Mouse (Mus musculus) kidney, embryonic 15.5 days (tissue): Measurements from ENCODE around the gene Syt13. TPM values are rescaled to one million over a fixed set of nuclear protein-coding genes. Genes with fewer than 3 reads are reported as not detected.
A peak's percentile ranks its signal among the peaks of the same experiment; 100 is the strongest.

Source experiments
- ATAC-seq: fragments of 200-750 bp; cut with Nextera tagmentation; replicated peaks from 2 replicates; pipeline ENCODE4 v1.8.0; 2017; ENCODE audit warnings: moderate TSS enrichment; ENCODE audit not compliant: low FRiP score
- H3K27ac ChIP-seq: fragments of 300-500 bp; sonication (generic); 2 replicates; pipeline ENCODE4 v1.5.1; 2015; ENCODE audit warnings: mild to moderate bottlenecking, inconsistent platforms
- H3K27me3 ChIP-seq: fragments of 300-500 bp; sonication (generic); 2 replicates; pipeline ENCODE4 v1.6.1; 2015; ENCODE audit warnings: inconsistent platforms
- H3K36me3 ChIP-seq: fragments of 300-500 bp; sonication (generic); 2 replicates; pipeline ENCODE4 v1.6.1; 2015; ENCODE audit warnings: inconsistent platforms
- H3K4me1 ChIP-seq: fragments of 300-500 bp; sonication (generic); 2 replicates; pipeline ENCODE4 v1.6.1; 2015; ENCODE audit warnings: inconsistent platforms
- H3K4me2 ChIP-seq: fragments of 300-500 bp; sonication (generic); 2 replicates; pipeline ENCODE4 v1.6.1; 2015; ENCODE audit warnings: moderate library complexity, mild to moderate bottlenecking, inconsistent platforms
- H3K4me3 ChIP-seq: fragments of 300-500 bp; sonication (generic); replicated peaks from 2 replicates; pipeline ENCODE4 v1.5.1; 2015; ENCODE audit warnings: mild to moderate bottlenecking, inconsistent platforms
- H3K9ac ChIP-seq: fragments of 300-500 bp; sonication (generic); 2 replicates; pipeline ENCODE4 v1.6.1; 2015; ENCODE audit warnings: mild to moderate bottlenecking, inconsistent platforms
- H3K9me3 ChIP-seq: fragments of 300-500 bp; sonication (generic); replicated peaks from 2 replicates; pipeline ENCODE4 v1.6.1; 2016; ENCODE audit warnings: inconsistent platforms
- WGBS: fragments of 180-500 bp; shearing (Covaris S2); methylation state at CpG from one replicate; pipeline ENCODE4 v1.1.7; 2015; ENCODE audit warnings: mixed read lengths; 5-methylcytosine and 5-hydroxymethylcytosine counted together
- polyA plus RNA-seq: library from polyadenylated mRNA; unstranded; fragments of >200 nt; fragmentation: Nextera tagmentation; extraction: Ambion mirVana; gene quantifications from 2 replicates; pipeline ENCODE4 v1.2.1, GENCODE M21; 2015

The Syt13 gene
- polyA plus RNA-seq, 1 experiment from 2014 or later = 6.5 TPM

GRCm38 (mm10) chr2:92971069-92971468 lies 56.2 kb downstream of the Syt13 start:
- Histone ChIP-seq H3K4me3 (no peak overlapping the region), H3K4me2 (no peak overlapping the region), H3K4me1 (peaks cover 21% of the 10 kb centered on the region), H3K27me3 (no peaks in the 10 kb centered on the region), H3K9me3 (no peaks in the 10 kb centered on the region), H3K9ac (no peak overlapping the region), H3K36me3 (peaks cover 53% of the 10 kb centered on the region), H3K27ac (no peak overlapping the region)
- WGBS = 83% methylated on average over 9 of the region's 9 CpGs
- no peak for ATAC-seq

GRCm38 (mm10) chr2:92971536-92971935 lies 56.6 kb downstream of the Syt13 start:
- WGBS = 94% methylated on average over 8 of the region's 8 CpGs

GRCm38 (mm10) chr2:92972071-92972470 lies 57.2 kb downstream of the Syt13 start:
- peaks cover 11% of the 10 kb centered on the region for H3K4me1 ChIP-seq
- H3K9ac ChIP-seq = no peak overlapping the region
- H3K27me3 ChIP-seq = no peaks in the 10 kb centered on the region
- no peak overlapping the region for H3K27ac ChIP-seq
- peaks cover 63% of the 10 kb centered on the region for H3K36me3 ChIP-seq
- ATAC-seq = no peak
- WGBS = 87% methylated on average over 17 of the region's 17 CpGs
- H3K9me3 ChIP-seq = no peaks in the 10 kb centered on the region
- H3K4me3 ChIP-seq = no peak overlapping the region
- no peak overlapping the region for H3K4me2 ChIP-seq

More at GRCm38 (mm10) chr2:92971536-92971935, 56.6 kb downstream of the Syt13 start:
- H3K27me3 ChIP-seq = no peaks in the 10 kb centered on the region
- no peak for ATAC-seq
- no peaks in the 10 kb centered on the region for H3K9me3 ChIP-seq
- H3K36me3 ChIP-seq = peaks cover 58% of the 10 kb centered on the region
- H3K4me2 ChIP-seq = no peak overlapping the region
- no peak overlapping the region for H3K4me3 ChIP-seq
- H3K4me1 ChIP-seq = peaks cover 17% of the 10 kb centered on the region
- no peak overlapping the region for H3K9ac ChIP-seq
- H3K27ac ChIP-seq = no peak overlapping the region

- no peak for ATAC-seq
- H3K36me3 ChIP-seq = peaks cover 70% of the 10 kb centered on the region
- 97% methylated on average over 20 of the region's 20 CpGs for WGBS
These were observed 58.7 kb downstream of the Syt13 start for GRCm38 (mm10) chr2:92973646-92974045.

GRCm38 (mm10) chr2:92975031-92975790 lies 60.3 kb downstream of the Syt13 start:
- Histone ChIP-seq H3K9me3 (no peaks in the 10 kb centered on the region), H3K27me3 (no peaks in the 10 kb centered on the region), H3K4me2 (no peak overlapping the region), H3K27ac (no peak overlapping the region), H3K4me3 (no peak overlapping the region), H3K4me1 (no peaks in the 10 kb centered on the region), H3K9ac (no peak overlapping the region), H3K36me3 (peaks cover 86% of the 10 kb centered on the region)
- WGBS = 80% methylated on average over 14 of the region's 14 CpGs
- no peak for ATAC-seq

More at GRCm38 (mm10) chr2:92973646-92974045, 58.7 kb downstream of the Syt13 start:
- no peaks in the 10 kb centered on the region for H3K9me3 ChIP-seq
- H3K9ac ChIP-seq = no peak overlapping the region
- H3K4me3 ChIP-seq = no peak overlapping the region
- no peak overlapping the region for H3K27ac ChIP-seq
- H3K4me1 ChIP-seq = no peaks in the 10 kb centered on the region
- no peaks in the 10 kb centered on the region for H3K27me3 ChIP-seq
- H3K4me2 ChIP-seq = no peak overlapping the region

GRCm38 (mm10) chr2:92980165-92980564 lies 65.3 kb downstream of the Syt13 start:
- peaks cover 72% of the 10 kb centered on the region for H3K36me3 ChIP-seq
- no peaks in the 10 kb centered on the region for H3K9me3 ChIP-seq
- H3K27ac ChIP-seq = no peak overlapping the region
- H3K27me3 ChIP-seq = no peaks in the 10 kb centered on the region
- H3K9ac ChIP-seq = no peak overlapping the region
- no peak for ATAC-seq
- no peak overlapping the region for H3K4me2 ChIP-seq
- 88% methylated on average over 10 of the region's 10 CpGs for WGBS
- H3K4me3 ChIP-seq = no peak overlapping the region
- H3K4me1 ChIP-seq = no peaks in the 10 kb centered on the region

- 66% methylated on average over 8 of the region's 8 CpGs for WGBS
- ATAC-seq = no peak
- no peak overlapping the region for H3K4me3 ChIP-seq
- H3K4me1 ChIP-seq = peaks cover 9% of the 10 kb centered on the region
- H3K9ac ChIP-seq = no peak overlapping the region
- no peaks in the 10 kb centered on the region for H3K27me3 ChIP-seq
- H3K4me2 ChIP-seq = no peak overlapping the region
- H3K36me3 ChIP-seq = peaks cover 72% of the 10 kb centered on the region
- H3K9me3 ChIP-seq = no peaks in the 10 kb centered on the region
- H3K27ac ChIP-seq = no peak overlapping the region
These were observed 67.8 kb downstream of the Syt13 start for GRCm38 (mm10) chr2:92982591-92983272.

- H3K36me3 ChIP-seq = peaks cover 72% of the 10 kb centered on the region
- WGBS = 79% methylated on average over 4 of the region's 4 CpGs
- no peak overlapping the region for H3K9ac ChIP-seq
- H3K27me3 ChIP-seq = no peaks in the 10 kb centered on the region
- H3K27ac ChIP-seq = no peak overlapping the region
- ATAC-seq = no peak
- no peak overlapping the region for H3K4me3 ChIP-seq
- H3K9me3 ChIP-seq = no peaks in the 10 kb centered on the region
- H3K4me1 ChIP-seq = peaks cover 14% of the 10 kb centered on the region
- no peak overlapping the region for H3K4me2 ChIP-seq
These were observed 68.3 kb downstream of the Syt13 start for GRCm38 (mm10) chr2:92983273-92983620.

GRCm38 (mm10) chr2:92984321-92985108 lies 69.6 kb downstream of the Syt13 start:
- H3K36me3 ChIP-seq = peaks cover 68% of the 10 kb centered on the region
- ATAC-seq = no peak
- H3K4me1 ChIP-seq = peaks cover 24% of the 10 kb centered on the region
- H3K9ac ChIP-seq = no peak overlapping the region
- no peaks in the 10 kb centered on the region for H3K27me3 ChIP-seq
- H3K4me2 ChIP-seq = no peak overlapping the region
- H3K27ac ChIP-seq = no peak overlapping the region
- no peaks in the 10 kb centered on the region for H3K9me3 ChIP-seq
- no peak overlapping the region for H3K4me3 ChIP-seq
- 79% methylated on average over 7 of the region's 7 CpGs for WGBS

- Histone ChIP-seq H3K9ac (no peak overlapping the region), H3K27me3 (no peaks in the 10 kb centered on the region), H3K36me3 (peaks cover 63% of the 10 kb centered on the region), H3K9me3 (no peaks in the 10 kb centered on the region), H3K4me1 (peaks cover 24% of the 10 kb centered on the region), H3K4me3 (no peak overlapping the region), H3K27ac (no peak overlapping the region), H3K4me2 (no peak overlapping the region)
- ATAC-seq = no peak
- WGBS = 89% methylated on average over 2 of the region's 2 CpGs
These were observed 70.3 kb downstream of the Syt13 start for GRCm38 (mm10) chr2:92985171-92985570.

GRCm38 (mm10) chr2:92985600-92985999 lies 70.7 kb downstream of the Syt13 start:
- Histone ChIP-seq H3K36me3 (peaks cover 63% of the 10 kb centered on the region), H3K4me1 (peaks cover 24% of the 10 kb centered on the region), H3K27me3 (no peaks in the 10 kb centered on the region), H3K27ac (no peak overlapping the region), H3K4me2 (no peak overlapping the region), H3K4me3 (no peak overlapping the region), H3K9me3 (no peaks in the 10 kb centered on the region), H3K9ac (no peak overlapping the region)
- ATAC-seq = no peak
- WGBS = 58% methylated on average over 7 of the region's 7 CpGs

GRCm38 (mm10) chr2:92987108-92987618 lies 72.3 kb downstream of the Syt13 start:
- peaks cover 24% of the 10 kb centered on the region for H3K4me1 ChIP-seq
- H3K9ac ChIP-seq = no peak overlapping the region
- H3K4me2 ChIP-seq = no peak overlapping the region

More at GRCm38 (mm10) chr2:92987108-92987618, 72.3 kb downstream of the Syt13 start:
- H3K4me3 ChIP-seq = no peak overlapping the region
- H3K27me3 ChIP-seq = no peaks in the 10 kb centered on the region
- H3K36me3 ChIP-seq = peaks cover 73% of the 10 kb centered on the region
- peak overlapping the region; percentile 85 for H3K27ac ChIP-seq
- no peak for ATAC-seq
- no peaks in the 10 kb centered on the region for H3K9me3 ChIP-seq
- 72% methylated on average over 7 of the region's 7 CpGs for WGBS
